Mouse (Mus musculus): Measurements from ENCODE around the gene Dnajc17. TPM values are rescaled to one million over a fixed set of nuclear protein-coding genes. Genes with fewer than 3 reads are reported as not detected.

Gene Dnajc17
- total RNA-seq (2023) = 14.5 to 21.2 TPM (median 20.4 TPM) in 4 replicates

DNA sequence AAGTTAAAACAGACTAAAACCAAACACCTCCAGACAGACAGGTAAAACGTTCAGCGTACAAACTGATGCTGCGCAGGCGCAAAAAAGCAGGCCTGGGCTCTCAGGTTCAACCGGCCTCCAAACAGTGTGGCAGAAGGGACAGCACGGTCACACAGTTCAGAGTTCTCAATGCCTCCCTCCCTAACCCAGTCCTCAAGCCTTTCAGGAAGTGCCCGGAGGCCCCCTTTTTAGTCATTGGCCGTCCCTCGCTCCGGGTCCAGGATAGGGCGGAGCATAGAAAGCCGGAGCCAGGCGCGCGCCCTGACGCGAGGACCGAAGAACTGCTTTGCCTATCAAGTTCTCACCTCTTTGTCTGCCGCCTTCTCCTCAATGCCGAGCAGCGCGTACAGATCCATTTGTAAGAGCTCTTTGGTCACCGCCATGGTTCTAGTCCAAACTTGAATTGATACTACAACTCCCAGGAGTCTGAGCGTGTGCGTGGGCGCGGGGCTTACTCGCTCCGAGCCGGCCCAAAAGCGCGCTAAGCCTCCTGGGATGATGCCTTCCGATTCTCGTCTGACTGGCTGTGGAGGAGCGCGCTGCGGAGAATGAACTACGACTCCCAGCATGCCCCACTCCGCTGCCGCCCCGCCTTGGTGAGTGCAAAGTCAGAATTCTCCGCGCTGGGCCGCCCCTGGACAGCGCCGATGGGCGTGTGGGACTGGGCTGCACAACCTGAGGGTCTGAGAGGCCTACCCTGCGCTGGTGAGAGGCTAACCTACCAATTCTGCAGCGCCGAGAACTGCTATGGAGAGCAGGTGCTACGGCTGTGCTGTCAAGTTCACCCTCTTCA, at the start of gene Dnajc17, which contains the start of gene Zfyve19:
TSS of gene Dnajc17 (minus strand) at position 452 of the 832 bp plus-strand sequence.
TSS of gene Zfyve19 (plus strand) at position 274 of the 832 bp plus-strand sequence.

GRCm38 (mm10) chr2:119237210-119237870, 28.7 kb upstream of the Dnajc17 start, which contains the start of gene Spint1:
Gene Spint1 (plus strand): TSS chr2:119237362.

GRCm38 (mm10) chr2:119229775-119230704, 21.4 kb upstream of the Dnajc17 start, which contains the start of gene Ppp1r14d:
Gene Ppp1r14d (minus strand): TSS chr2:119229906.

GRCm38 (mm10) chr2:119173991-119174651, 34.5 kb downstream of the Dnajc17 start, which contains the start of gene Gm14137:
Gene Gm14137 (plus strand): TSS chr2:119174509.

DNA sequence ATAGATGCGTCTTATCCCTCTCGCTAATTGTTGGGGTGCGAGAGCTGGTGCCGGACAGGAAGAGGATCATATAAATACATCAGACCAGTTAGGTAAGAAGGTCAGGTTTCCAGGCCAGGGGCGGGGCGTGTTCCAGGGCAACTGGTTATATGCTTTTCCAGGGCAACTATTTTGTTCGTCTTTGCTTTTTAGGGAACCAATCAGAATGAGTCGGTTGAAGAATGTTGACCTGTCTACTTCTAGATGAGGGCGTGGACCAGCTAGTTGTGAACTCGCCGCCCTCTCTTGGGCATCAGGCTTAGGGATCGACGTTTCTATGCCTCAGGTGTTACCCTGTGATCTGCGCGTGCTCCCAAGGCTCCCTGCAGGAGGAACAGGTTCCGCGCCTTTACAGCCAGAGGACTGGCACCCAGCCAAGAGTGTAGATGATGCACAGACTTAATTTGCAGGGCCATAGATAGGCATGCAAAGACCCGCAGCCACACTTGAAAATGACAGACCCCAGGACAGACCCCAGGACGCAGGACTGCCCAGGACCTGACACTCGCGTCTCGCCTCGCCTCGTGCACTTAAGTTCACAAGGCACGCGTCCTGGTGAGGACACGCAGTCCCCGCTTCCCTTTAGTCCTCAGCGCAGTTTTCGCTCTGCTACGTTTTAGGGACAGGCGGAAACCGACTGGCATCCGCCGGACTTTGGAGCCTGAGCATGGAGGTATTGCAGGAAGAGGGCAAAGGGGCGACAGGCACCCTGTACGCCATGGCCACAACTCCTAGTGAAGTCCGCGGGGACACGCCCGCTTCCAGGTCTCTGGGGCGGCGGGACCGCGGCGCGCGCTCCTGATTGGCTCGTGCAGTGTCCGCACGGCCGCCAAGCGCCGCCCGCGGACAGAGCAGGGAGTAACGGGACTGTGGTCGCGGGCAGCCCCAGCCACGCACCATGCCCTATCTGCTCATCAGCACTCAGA, 41.4 kb downstream of the Dnajc17 start, which contains the start of gene Gchfr:
TSS of gene Gchfr (plus strand) at position 873 of the 965 bp plus-strand sequence.

GRCm38 (mm10) chr2:119156681-119157572, 51.7 kb downstream of the Dnajc17 start, which contains the start of gene Rmdn3:
Gene Rmdn3 (minus strand): TSS chr2:119157034.

Other genes with a start within 250 kb of the Dnajc17 start
- 11.3 to 15.1 TPM (median 12.8 TPM) in 4 replicates for gene Ccdc32, start 179.4 kb downstream of the Dnajc17 start, total RNA-seq (2023)
- gene Rpusd2, start 174.0 kb downstream of the Dnajc17 start, total RNA-seq (2023) = 14.3 to 18.6 TPM (median 15.5 TPM) in 4 replicates
- 3.4 to 5.0 TPM (median 4.4 TPM) in 4 replicates for gene Knl1, start 161.7 kb downstream of the Dnajc17 start, total RNA-seq (2023)
- 1.4 to 5.4 TPM (median 2.6 TPM) in 4 replicates for gene Rad51, start 96.0 kb downstream of the Dnajc17 start, total RNA-seq (2023)
- gene Rmdn3, start 51.8 kb downstream of the Dnajc17 start, total RNA-seq (2023) = 25.9 to 39.7 TPM (median 33.3 TPM) in 4 replicates
- 1.0 TPM in 1 of 4 replicates, not detected in the others for gene Gchfr, start 41.0 kb downstream of the Dnajc17 start, total RNA-seq (2023)
- gene Gm14137, start 34.3 kb downstream of the Dnajc17 start, total RNA-seq (2023) = 6.9 to 10.6 TPM (median 8.2 TPM) in 4 replicates
- gene Zfyve19, start 178 bp downstream of the Dnajc17 start, total RNA-seq (2023) = 26.6 to 40.7 TPM (median 34.8 TPM) in 4 replicates
- not detected in 4 replicates for gene Ppp1r14d, start 21.1 kb upstream of the Dnajc17 start, total RNA-seq (2023)
- 0.24 TPM in 1 of 4 replicates, not detected in the others for gene Spint1, start 28.6 kb upstream of the Dnajc17 start, total RNA-seq (2023)
- gene Rhov, start 62.5 kb upstream of the Dnajc17 start, total RNA-seq (2023) = 0.35 to 0.79 TPM in 2 of 4 replicates, not detected in the others
- gene Vps18, start 79.9 kb upstream of the Dnajc17 start, total RNA-seq (2023) = 95.6 to 104 TPM (median 96.7 TPM) in 4 replicates
- gene Dll4, start 117.0 kb upstream of the Dnajc17 start, total RNA-seq (2023) = 0.66 to 2.4 TPM (median 0.85 TPM) in 4 replicates
- 0.60 to 1.1 TPM (median 1.0 TPM) in 4 replicates for gene Chac1, start 142.4 kb upstream of the Dnajc17 start, total RNA-seq (2023)